Mouse (Mus musculus) limb, embryonic 12.5 days (tissue): ENCODE results near the gene Lax1. TPM values are rescaled to one million over a fixed set of nuclear protein-coding genes. Genes with fewer than 3 reads are reported as not detected.

ENCODE experiments used
- ATAC-seq: fragments of 200-750 bp; cut with Nextera tagmentation; 2 replicates; pipeline ENCODE4 v1.8.0; 2017; ENCODE audit warnings: low read depth, moderate TSS enrichment; ENCODE audit not compliant: insufficient number of reproducible peaks, insufficient read depth, low FRiP score, low TSS enrichment
- H3K27ac ChIP-seq: fragments of 300-500 bp; sonication (generic); 2 replicates; pipeline ENCODE4 v1.5.1; 2016; ENCODE audit warnings: mild to moderate bottlenecking, moderate library complexity
- H3K27me3 ChIP-seq: fragments of 300-500 bp; sonication (generic); 2 replicates; pipeline ENCODE4 v1.6.1; 2016; ENCODE audit warnings: mild to moderate bottlenecking, moderate library complexity
- H3K36me3 ChIP-seq: fragments of 300-500 bp; sonication (generic); 2 replicates; pipeline ENCODE4 v1.6.1; 2016; ENCODE audit warnings: mild to moderate bottlenecking, moderate library complexity
- H3K4me1 ChIP-seq: fragments of 300-500 bp; sonication (generic); replicated peaks from 2 replicates; pipeline ENCODE4 v1.6.1; 2016
- H3K4me2 ChIP-seq: fragments of 300-500 bp; sonication (generic); 2 replicates; pipeline ENCODE4 v1.6.1; 2016; ENCODE audit warnings: mild to moderate bottlenecking, moderate library complexity
- H3K4me3 ChIP-seq: fragments of 300-500 bp; sonication (generic); replicated peaks from 2 replicates; pipeline ENCODE4 v1.5.1; 2016; ENCODE audit warnings: mild to moderate bottlenecking
- H3K9ac ChIP-seq: fragments of 300-500 bp; sonication (generic); replicated peaks from 2 replicates; pipeline ENCODE4 v1.6.1; 2016; ENCODE audit warnings: mild to moderate bottlenecking, moderate library complexity
- H3K9me3 ChIP-seq: fragments of 300-500 bp; sonication (generic); 2 replicates; pipeline ENCODE4 v1.6.1; 2016; ENCODE audit warnings: mild to moderate bottlenecking, moderate library complexity
- WGBS: fragments of 180-500 bp; shearing (Covaris S2); methylation state at CpG from one replicate; pipeline ENCODE4 v1.1.7; 2016; 5-methylcytosine and 5-hydroxymethylcytosine counted together
- polyA plus RNA-seq: library from polyadenylated mRNA; unstranded; fragments of >200 nt; fragmentation: Nextera tagmentation; extraction: Ambion mirVana; gene quantifications from 2 replicates; pipeline ENCODE4 v1.2.1, GENCODE M21; 2016

Lax1 gene
- 1.1 and 1.3 TPM in 2 replicates for polyA plus RNA-seq

- WGBS: 16% methylated on average over 6 of the region's 6 CpGs
- Histone ChIP-seq H3K27ac (no peak within 1 kb of the TSS), H3K4me1 (peaks cover 22% of the 10 kb centered on the region), H3K27me3 (no peaks in the 10 kb centered on the region), H3K4me3 (no peak within 1 kb of the TSS), H3K9me3 (no peaks in the 10 kb centered on the region), H3K4me2 (no peak within 1 kb of the TSS), H3K9ac (no peak within 1 kb of the TSS), H3K36me3 (no peaks in the 10 kb centered on the region)
- no peak for ATAC-seq
Observed at GRCm38 (mm10) chr1:133689897-133690296, at the start of gene Lax1. Gene Lax1 (minus strand): TSS chr1:133690108.

DNA sequence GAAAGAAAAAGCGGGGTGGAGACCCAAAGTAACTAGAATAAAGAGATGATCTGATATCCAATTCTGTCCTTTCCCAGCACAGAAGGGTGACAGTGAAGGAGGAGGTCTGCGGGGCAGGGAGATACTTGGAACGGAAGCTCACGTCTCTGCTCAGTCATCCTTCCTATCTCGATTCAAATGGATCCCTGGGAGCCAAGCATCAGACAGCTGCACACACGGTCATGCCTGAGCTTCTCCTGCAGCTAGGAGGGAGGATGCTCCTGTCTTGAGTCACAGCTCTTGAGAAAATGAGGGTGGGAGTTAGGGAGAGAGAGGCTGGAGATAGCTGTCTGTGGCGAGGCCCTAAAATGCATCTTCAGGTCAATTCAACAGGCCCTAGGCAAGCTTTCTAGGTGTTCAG is 46.8 kb upstream of the Lax1 start:
- H3K27me3 ChIP-seq: peaks cover 34% of the 10 kb centered on the region
- H3K9ac ChIP-seq: no peak overlapping the region
- 75% methylated on average over 7 of the region's 7 CpGs for WGBS
- H3K36me3 ChIP-seq: peaks cover 2% of the 10 kb centered on the region
- peaks cover 41% of the 10 kb centered on the region for H3K4me1 ChIP-seq
- H3K9me3 ChIP-seq: no peaks in the 10 kb centered on the region
- H3K4me3 ChIP-seq: no peak overlapping the region
- no peak for ATAC-seq
- H3K4me2 ChIP-seq: no peak overlapping the region
- no peak overlapping the region for H3K27ac ChIP-seq

DNA sequence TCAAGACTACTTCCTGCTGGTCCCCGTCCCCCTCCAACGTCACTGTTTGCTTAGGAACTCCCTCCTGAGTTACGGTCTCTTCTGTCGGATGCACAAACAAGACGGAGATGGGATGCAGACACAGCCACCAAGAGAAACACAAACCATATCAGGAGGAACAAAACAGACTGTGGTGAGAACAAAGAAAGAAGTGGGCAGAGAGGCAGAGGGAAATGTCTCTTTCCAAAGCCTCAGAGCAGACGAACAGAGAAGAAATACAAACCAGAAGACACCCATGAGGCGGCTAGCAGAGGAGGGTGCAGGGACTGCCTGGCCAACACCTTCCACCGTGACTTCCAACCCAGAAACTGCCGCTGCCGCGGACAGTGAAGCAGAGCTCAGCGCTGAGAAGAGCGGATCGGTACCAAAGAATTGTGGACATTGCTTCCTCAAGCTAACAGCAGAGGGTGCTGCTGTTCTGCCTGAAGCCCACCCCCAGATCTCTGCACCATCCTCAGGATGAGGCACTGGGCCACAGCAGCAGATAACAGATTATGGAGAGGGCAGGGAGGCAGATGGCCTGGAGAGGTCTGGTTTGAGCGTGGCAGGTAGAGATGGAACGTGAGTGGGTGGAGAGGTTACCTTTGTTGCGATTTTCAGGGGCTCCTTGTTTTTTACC is 46.2 kb upstream of the Lax1 start:
- Histone ChIP-seq H3K9ac (peak overlapping the region; percentile 63), H3K4me3 (peak overlapping the region; percentile 41), H3K9me3 (no peaks in the 10 kb centered on the region), H3K27ac (no peak overlapping the region), H3K36me3 (peaks cover 6% of the 10 kb centered on the region), H3K27me3 (peaks cover 34% of the 10 kb centered on the region), H3K4me2 (peak overlapping the region; percentile 57), H3K4me1 (peaks cover 35% of the 10 kb centered on the region)
- peak; percentile 84 for ATAC-seq
- 10% methylated on average over 17 of the region's 17 CpGs for WGBS

GRCm38 (mm10) chr1:133732814-133733213 is 42.9 kb upstream of the Lax1 start:
- Histone ChIP-seq H3K4me1 (peaks cover 32% of the 10 kb centered on the region), H3K4me3 (no peak overlapping the region), H3K4me2 (peak overlapping the region; percentile 13), H3K27ac (peak overlapping the region; percentile 81), H3K9me3 (no peaks in the 10 kb centered on the region), H3K9ac (no peak overlapping the region), H3K27me3 (peaks cover 47% of the 10 kb centered on the region), H3K36me3 (peaks cover 33% of the 10 kb centered on the region)
- 17% methylated on average over 11 of the region's 11 CpGs for WGBS
- ATAC-seq: peak; percentile 41; the same call in 1 of the 2 replicates

GRCm38 (mm10) chr1:133728339-133728738 is 38.4 kb upstream of the Lax1 start:
- Histone ChIP-seq H3K36me3 (peaks cover 41% of the 10 kb centered on the region), H3K27me3 (peaks cover 30% of the 10 kb centered on the region; the same call in 1 of the 2 replicates), H3K27ac (no peak overlapping the region), H3K4me3 (no peak overlapping the region), H3K4me1 (peaks cover 9% of the 10 kb centered on the region), H3K4me2 (no peak overlapping the region), H3K9ac (no peak overlapping the region), H3K9me3 (no peaks in the 10 kb centered on the region)
- 81% methylated on average over 7 of the region's 7 CpGs for WGBS
- ATAC-seq: no peak

DNA sequence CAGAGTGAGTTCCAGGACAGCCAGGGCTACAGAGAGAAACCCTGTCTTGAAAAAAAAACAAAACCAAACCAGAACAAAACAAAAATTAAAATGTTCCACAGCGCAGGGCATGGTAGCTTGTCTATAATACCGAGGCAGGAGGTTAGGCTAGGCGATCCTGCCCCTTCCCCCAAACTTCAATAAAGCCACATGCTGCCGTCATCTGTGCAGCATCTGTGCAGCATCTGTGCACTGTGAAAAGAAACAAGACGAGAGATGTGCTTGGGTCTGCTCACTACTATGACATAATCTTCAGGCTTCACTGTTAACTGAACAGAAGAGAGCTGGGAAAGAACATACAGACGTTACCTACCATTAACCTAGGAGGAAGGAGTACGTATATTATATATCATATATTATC is 30.4 kb upstream of the Lax1 start:
- Histone ChIP-seq H3K36me3 (peaks cover 22% of the 10 kb centered on the region; the same call in 1 of the 2 replicates), H3K9me3 (no peaks in the 10 kb centered on the region), H3K27ac (no peak overlapping the region), H3K9ac (no peak overlapping the region), H3K27me3 (no peaks in the 10 kb centered on the region), H3K4me3 (no peak overlapping the region), H3K4me2 (no peak overlapping the region), H3K4me1 (no peaks in the 10 kb centered on the region; the same call in 1 of the 2 replicates)
- no peak for ATAC-seq
- 47% methylated on average over 7 of the region's 7 CpGs for WGBS

GRCm38 (mm10) chr1:133718786-133719185 is 28.9 kb upstream of the Lax1 start:
- 88% methylated on average over 8 of the region's 8 CpGs for WGBS
- no peak for ATAC-seq
- no peaks in the 10 kb centered on the region; the same call in 1 of the 2 replicates for H3K4me1 ChIP-seq
- no peak overlapping the region for H3K4me3 ChIP-seq
- H3K27me3 ChIP-seq: no peaks in the 10 kb centered on the region
- H3K9ac ChIP-seq: no peak overlapping the region
- H3K4me2 ChIP-seq: no peak overlapping the region
- no peak overlapping the region for H3K27ac ChIP-seq
- no peaks in the 10 kb centered on the region for H3K9me3 ChIP-seq
- peaks cover 32% of the 10 kb centered on the region; the same call in 1 of the 2 replicates for H3K36me3 ChIP-seq

DNA sequence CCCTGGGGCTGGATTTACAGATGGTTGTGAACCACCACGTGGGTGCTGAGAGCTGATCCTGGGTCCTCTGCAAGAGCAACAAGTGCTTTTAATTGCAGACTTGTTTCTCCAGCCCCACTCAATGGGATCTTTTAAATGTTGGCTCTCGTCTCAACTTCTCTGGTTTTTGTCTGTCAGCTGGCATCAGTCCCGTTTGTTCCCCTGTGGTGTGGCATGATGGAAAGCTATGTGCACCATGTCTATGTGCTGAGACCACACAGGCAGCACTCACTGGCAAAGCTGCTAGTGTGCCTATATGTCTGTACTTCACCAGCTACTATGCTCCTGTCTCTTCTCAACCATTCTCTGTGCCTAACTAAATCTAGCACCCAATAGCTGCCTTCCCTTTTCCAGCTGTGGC is 28.4 kb upstream of the Lax1 start:
- H3K4me3 ChIP-seq: no peak overlapping the region
- no peak overlapping the region for H3K27ac ChIP-seq
- H3K9me3 ChIP-seq: no peaks in the 10 kb centered on the region
- no peak overlapping the region for H3K9ac ChIP-seq
- 80% methylated on average over 3 of the region's 3 CpGs for WGBS
- no peaks in the 10 kb centered on the region; the same call in 1 of the 2 replicates for H3K4me1 ChIP-seq
- no peaks in the 10 kb centered on the region for H3K27me3 ChIP-seq
- no peak for ATAC-seq
- peaks cover 32% of the 10 kb centered on the region; the same call in 1 of the 2 replicates for H3K36me3 ChIP-seq
- no peak overlapping the region for H3K4me2 ChIP-seq

GRCm38 (mm10) chr1:133716464-133716863 is 26.6 kb upstream of the Lax1 start:
- WGBS: 21% methylated on average over 7 of the region's 7 CpGs
- H3K36me3 ChIP-seq: peaks cover 32% of the 10 kb centered on the region; the same call in 1 of the 2 replicates
- ATAC-seq: no peak

GRCm38 (mm10) chr1:133715191-133715590 is 25.3 kb upstream of the Lax1 start:
- 91% methylated on average over 1 of the region's 1 CpGs for WGBS
- H3K9me3 ChIP-seq: no peaks in the 10 kb centered on the region
- no peak overlapping the region for H3K4me3 ChIP-seq
- no peak overlapping the region for H3K27ac ChIP-seq
- no peak overlapping the region for H3K4me2 ChIP-seq
- no peak for ATAC-seq
- peaks cover 32% of the 10 kb centered on the region; the same call in 1 of the 2 replicates for H3K36me3 ChIP-seq
- H3K27me3 ChIP-seq: no peaks in the 10 kb centered on the region
- H3K9ac ChIP-seq: no peak overlapping the region
- peaks cover 27% of the 10 kb centered on the region for H3K4me1 ChIP-seq

More at GRCm38 (mm10) chr1:133716464-133716863, 26.6 kb upstream of the Lax1 start:
- Histone ChIP-seq H3K9ac (no peak overlapping the region), H3K27me3 (no peaks in the 10 kb centered on the region), H3K4me2 (no peak overlapping the region), H3K27ac (no peak overlapping the region), H3K9me3 (no peaks in the 10 kb centered on the region), H3K4me1 (peaks cover 17% of the 10 kb centered on the region), H3K4me3 (no peak overlapping the region)

- ATAC-seq: no peak
- peak overlapping the region; percentile 62 for H3K27ac ChIP-seq
Observed at GRCm38 (mm10) chr1:133713009-133713370, 23.1 kb upstream of the Lax1 start.

More at GRCm38 (mm10) chr1:133713009-133713370, 23.1 kb upstream of the Lax1 start:
- Histone ChIP-seq H3K9me3 (no peaks in the 10 kb centered on the region), H3K4me3 (no peak overlapping the region), H3K36me3 (peaks cover 16% of the 10 kb centered on the region; the same call in 1 of the 2 replicates), H3K27me3 (no peaks in the 10 kb centered on the region), H3K4me1 (peaks cover 37% of the 10 kb centered on the region), H3K4me2 (no peak overlapping the region), H3K9ac (no peak overlapping the region)
- WGBS: 45% methylated on average over 2 of the region's 2 CpGs
